Mouse (Mus musculus) embryonic fibroblast, embryonic 13.5 days (primary cell): ENCODE results near the gene Tmem253. TPM values are rescaled to one million over a fixed set of nuclear protein-coding genes. Genes with fewer than 3 reads are reported as not detected.
"Not testable (repeated sequence)": the region's sequence is repeated elsewhere in the genome, so short reads cannot be mapped to it uniquely, and the experiment has no call there.

Experiments
- H3K27ac ChIP-seq: 2 replicates; pipeline ENCODE4 v1.5.1; 2012; ENCODE audit warnings: low read length, control low read depth, inconsistent platforms; ENCODE audit not compliant: insufficient read depth
- H3K4me1 ChIP-seq: 2 replicates; pipeline ENCODE4 v1.6.1; 2011; ENCODE audit warnings: low read length; ENCODE audit not compliant: control insufficient read depth, insufficient read depth
- H3K4me3 ChIP-seq: 2 replicates; pipeline ENCODE4 v1.5.1; 2011; ENCODE audit warnings: mild to moderate bottlenecking, control low read depth, low read length; ENCODE audit not compliant: insufficient read depth
- CTCF ChIP-seq: IDR thresholded peaks from 2 replicates; pipeline ENCODE4 v1.5.1; 2011; ENCODE audit warnings: mild to moderate bottlenecking, control low read depth, low read length, moderate library complexity, borderline replicate concordance; ENCODE audit not compliant: insufficient read depth
- POLR2A ChIP-seq: IDR thresholded peaks from 2 replicates; pipeline ENCODE4 v1.6.1; 2011; ENCODE audit warnings: low read depth, mild to moderate bottlenecking, control low read depth, low read length, moderate library complexity
- polyA plus RNA-seq: library from polyadenylated mRNA; stranded (reverse); fragments of >200 nt; gene quantifications from 2 replicates; pipeline ENCODE4 v1.2.4, GENCODE M21; 2011; ENCODE audit warnings: low read depth; ENCODE audit not compliant: missing spikeins, insufficient read length

The Tmem253 gene
- polyA plus RNA-seq, 1 experiment = not detected

DNA sequence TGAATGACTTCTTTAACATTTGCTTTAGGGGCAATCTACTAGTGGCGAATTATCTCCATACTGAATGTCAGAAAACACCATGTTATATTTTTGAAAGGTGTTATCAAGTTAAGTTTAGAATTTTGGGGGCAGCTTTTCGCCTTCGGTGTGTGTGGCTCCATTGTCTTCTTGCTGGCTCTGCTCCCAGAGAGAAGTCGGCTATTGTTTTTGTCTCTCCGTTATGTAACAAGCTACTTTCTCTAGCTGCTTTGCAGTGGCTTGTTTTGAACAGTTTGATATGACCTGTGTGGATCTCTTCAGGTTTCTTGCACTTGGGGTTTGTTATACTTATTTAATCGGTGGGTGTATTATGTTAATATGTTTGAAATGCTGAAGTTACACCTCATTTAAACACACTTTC is 28.0 kb downstream of the Tmem253 start:
- Histone ChIP-seq H3K4me1 (no peaks in the 10 kb centered on the region; the same call in 1 of the 2 replicates), H3K4me3 (no peak overlapping the region), H3K27ac (no peak overlapping the region)
- TF ChIP-seq POLR2A (no peak), CTCF (no peak)

DNA sequence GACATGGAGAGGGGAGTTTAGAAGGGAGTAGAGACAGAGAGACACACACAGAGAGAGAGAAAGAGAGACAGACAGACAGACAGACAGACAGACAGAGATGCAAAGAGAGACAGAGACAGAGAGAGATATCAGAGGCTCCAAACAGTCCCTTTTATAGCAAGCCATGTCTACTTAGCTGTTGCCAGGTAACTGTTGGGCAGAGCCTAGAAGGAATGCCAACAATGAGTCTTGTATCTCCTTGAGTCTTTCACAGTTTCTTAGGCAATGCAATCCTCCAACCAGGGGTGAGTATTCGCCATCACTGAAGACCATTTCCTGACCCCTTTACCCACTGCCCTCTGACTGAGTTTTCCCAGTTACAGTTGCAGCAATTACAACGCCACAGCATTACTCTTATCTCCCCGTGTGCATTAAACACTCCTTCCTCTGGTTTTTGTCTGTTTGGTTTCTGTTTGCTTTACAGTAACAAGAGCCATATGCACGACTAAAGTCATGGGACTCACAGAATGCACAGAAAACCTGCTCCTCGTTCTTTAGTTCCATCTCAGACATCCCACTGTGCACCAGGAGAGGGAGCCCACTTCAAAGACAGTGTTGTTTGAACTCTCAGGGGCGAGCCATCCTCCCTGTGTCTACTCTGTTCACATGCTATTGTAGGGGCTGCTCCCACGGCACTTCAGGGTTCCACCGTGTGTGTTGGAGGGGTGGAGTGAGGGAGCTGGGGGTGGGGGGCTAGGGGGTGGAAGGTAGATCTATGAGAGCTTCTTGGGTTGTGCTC is 29.6 kb downstream of the Tmem253 start:
- Histone ChIP-seq H3K4me1 (no peaks in the 10 kb centered on the region; the same call in 1 of the 2 replicates), H3K27ac (no peak overlapping the region), H3K4me3 (no peak overlapping the region)
- no peak for TF ChIP-seq CTCF
- no peak for TF ChIP-seq POLR2A

DNA sequence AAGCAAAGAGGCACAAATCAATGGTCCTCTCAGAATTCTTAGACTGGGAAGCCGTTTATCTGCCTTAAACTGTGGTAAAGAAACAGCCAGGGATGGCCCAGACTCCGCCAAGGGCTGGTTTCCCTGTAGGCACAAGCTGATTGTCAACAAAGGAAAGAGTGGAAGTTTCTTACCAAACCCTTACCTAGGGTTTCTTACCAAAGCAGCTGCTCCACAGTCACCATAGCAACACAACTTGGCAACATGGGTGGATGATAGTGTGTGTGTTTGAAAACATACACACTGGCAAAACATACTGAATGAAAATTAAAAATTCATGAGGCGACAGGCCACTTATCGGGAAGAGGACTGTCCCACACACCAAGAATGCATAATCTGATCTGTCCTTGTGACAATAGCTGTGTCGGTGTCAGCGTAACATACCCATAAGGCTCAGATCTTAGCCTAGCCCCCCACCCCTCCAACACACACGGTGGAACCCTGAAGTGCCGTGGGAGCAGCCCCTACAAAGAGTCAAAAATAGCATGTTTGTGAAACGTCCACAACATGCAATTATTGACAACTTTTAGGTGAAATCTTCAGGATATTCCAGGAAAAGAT is 30.6 kb downstream of the Tmem253 start:
- TF ChIP-seq CTCF (no peak), POLR2A (no peak)
- H3K4me1 ChIP-seq = no peaks in the 10 kb centered on the region; the same call in 1 of the 2 replicates
- H3K27ac ChIP-seq = no peak overlapping the region
- H3K4me3 ChIP-seq = no peak overlapping the region

DNA sequence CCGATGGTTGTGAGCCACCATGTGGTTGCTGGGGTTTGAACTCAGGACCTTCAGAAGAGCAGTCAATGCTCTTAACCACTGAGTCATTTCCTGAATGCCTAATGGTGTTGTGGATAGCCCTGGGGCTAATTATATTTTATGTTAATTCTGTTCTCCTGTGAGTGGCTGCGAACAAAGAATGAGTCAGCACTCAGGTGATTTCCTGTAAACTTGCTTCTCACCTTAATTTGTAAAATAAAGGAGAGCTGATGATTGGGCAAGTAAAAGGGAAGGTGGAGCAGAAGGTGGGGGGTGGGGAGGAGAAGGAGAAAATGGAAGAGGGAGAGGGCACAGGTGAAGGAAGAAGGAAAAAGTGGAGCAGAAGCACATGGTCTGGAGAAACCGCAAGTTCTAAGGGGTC is 37.3 kb downstream of the Tmem253 start:
- H3K4me1 ChIP-seq, H3K4me3 ChIP-seq, H3K27ac ChIP-seq: not testable (repeated sequence)

DNA sequence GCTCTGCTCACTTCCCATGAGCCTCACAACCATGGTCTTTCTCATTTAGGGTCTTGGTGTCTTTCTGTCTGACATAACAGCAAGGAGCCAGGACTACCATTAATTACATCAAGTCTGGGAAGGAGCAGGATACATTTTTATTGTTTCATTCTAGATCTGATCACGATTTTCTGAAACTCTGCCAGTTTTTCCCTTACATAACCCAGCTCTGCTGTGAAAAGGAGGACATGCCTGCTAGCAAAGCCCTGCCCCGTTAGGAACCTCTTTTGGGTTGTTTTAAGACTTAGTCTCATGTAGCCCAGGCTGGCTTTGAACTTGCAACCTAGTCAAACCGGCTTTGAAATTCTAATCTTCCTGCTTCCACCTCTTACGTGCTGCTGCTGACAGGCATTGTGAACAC is 44.5 kb downstream of the Tmem253 start:
- Histone ChIP-seq H3K4me1 (no peaks in the 10 kb centered on the region), H3K27ac (no peak overlapping the region), H3K4me3 (no peak overlapping the region)
- TF ChIP-seq CTCF (no peak), POLR2A (no peak)

DNA sequence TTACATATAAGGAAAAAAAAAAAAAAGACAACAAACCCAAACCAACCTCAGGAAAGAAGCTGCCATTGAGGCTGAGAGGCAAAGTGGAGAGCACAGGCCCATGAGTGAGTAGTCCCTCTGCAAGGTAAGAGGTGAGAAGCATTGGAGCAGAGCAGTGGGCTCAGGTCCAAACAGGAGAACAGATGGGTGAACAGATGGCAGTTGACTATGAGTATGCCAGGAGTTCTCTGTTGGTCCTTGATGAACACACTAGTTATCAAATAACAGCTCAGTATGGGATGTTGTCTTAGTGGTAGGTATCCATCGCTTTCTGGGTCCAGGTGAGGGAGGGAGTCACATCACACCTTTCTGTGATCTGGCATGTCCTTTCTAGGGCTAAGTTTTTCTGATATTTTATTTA is 45.3 kb downstream of the Tmem253 start:
- Histone ChIP-seq H3K27ac (no peak overlapping the region), H3K4me3 (no peak overlapping the region), H3K4me1 (no peaks in the 10 kb centered on the region)
- TF ChIP-seq CTCF (no peak), POLR2A (no peak)

DNA sequence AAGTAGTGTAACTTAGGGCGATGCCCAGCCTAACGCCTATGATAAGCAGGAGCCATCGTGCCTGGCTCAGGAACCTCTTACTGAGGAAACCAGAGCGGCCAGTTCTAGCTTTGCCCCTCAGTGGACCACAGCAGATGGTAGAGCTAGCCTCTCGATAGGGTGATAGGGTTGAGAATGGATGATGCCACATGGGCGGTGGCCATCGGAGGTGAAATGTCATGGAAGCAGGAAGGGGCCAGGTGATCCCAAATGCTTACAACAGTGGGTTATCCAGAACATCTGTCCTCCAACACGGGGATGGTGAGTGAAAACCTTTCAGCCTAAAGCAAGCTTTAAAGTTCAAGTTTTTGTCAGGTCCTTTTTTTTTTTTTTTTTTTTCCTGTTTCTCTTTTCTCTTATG is 46.3 kb downstream of the Tmem253 start:
- Histone ChIP-seq H3K4me1 (no peaks in the 10 kb centered on the region), H3K27ac (no peak overlapping the region), H3K4me3 (no peak overlapping the region)
- TF ChIP-seq POLR2A = no peak
- no peak for TF ChIP-seq CTCF

DNA sequence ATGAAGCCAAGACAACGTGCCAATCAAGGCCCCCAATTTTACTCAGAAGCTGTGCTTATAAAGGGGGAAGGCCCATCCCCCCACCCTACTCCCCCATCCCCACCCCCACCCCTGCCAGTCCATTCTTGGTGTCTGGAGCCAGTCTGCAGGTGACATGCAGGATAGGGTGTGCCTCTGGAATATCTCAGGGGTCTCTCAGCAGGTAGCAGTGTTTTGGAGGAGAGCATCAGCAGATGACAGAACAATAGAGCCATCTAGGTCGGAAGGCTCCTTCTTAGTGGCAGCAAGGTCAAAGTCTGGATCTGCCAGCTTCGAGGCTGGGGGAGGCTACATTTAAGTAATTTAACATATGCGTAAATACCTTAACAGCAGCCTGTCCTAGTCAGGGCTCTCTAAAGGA is 50.7 kb downstream of the Tmem253 start:
- TF ChIP-seq POLR2A (no peak), CTCF (no peak)
- Histone ChIP-seq H3K27ac (no peak overlapping the region), H3K4me3 (no peak overlapping the region), H3K4me1 (no peaks in the 10 kb centered on the region)

Other genes starting within 250 kb of the Tmem253 start
- not detected in 2 replicates for gene Ang4, start 242.1 kb upstream of the Tmem253 start, polyA plus RNA-seq
- gene AY358078, start 215.6 kb upstream of the Tmem253 start, polyA plus RNA-seq = not detected in 2 replicates
- not detected in 2 replicates for gene Ear6, start 162.0 kb upstream of the Tmem253 start, polyA plus RNA-seq
- 14.0 and 16.7 TPM in 2 replicates for gene Mettl17, start 130.8 kb upstream of the Tmem253 start, polyA plus RNA-seq
- 1.1 and 3.2 TPM in 2 replicates for gene Slc39a2, start 122.8 kb upstream of the Tmem253 start, polyA plus RNA-seq
- gene Ndrg2, start 101.5 kb upstream of the Tmem253 start, polyA plus RNA-seq = 7.2 and 17.2 TPM in 2 replicates
- not detected in 2 replicates for gene Tppp2, start 97.2 kb upstream of the Tmem253 start, polyA plus RNA-seq
- gene Rnase13, start 92.9 kb upstream of the Tmem253 start, polyA plus RNA-seq = not detected in 2 replicates
- 109 and 119 TPM in 2 replicates for gene Arhgef40, start 30.9 kb upstream of the Tmem253 start, polyA plus RNA-seq
- 27.5 and 33.1 TPM in 2 replicates for gene Zfp219, start 5.1 kb downstream of the Tmem253 start, polyA plus RNA-seq
- not detected in 2 replicates for gene Olfr221, start 26.8 kb downstream of the Tmem253 start, polyA plus RNA-seq
- 402 and 479 TPM in 2 replicates for gene Hnrnpc, start 88.4 kb downstream of the Tmem253 start, polyA plus RNA-seq
- gene Rpgrip1, start 95.0 kb downstream of the Tmem253 start, polyA plus RNA-seq = 1.8 and 3.7 TPM in 2 replicates
- 83.0 and 88.6 TPM in 2 replicates for gene Supt16, start 181.8 kb downstream of the Tmem253 start, polyA plus RNA-seq
- gene Chd8, start 242.1 kb downstream of the Tmem253 start, polyA plus RNA-seq = 141 and 146 TPM in 2 replicates